Mouse (Mus musculus): ENCODE results near the gene Pid1.
"Not testable (repeated sequence)": the region's sequence is repeated elsewhere in the genome, so short reads cannot be mapped to it uniquely, and the experiment has no call there.

Gene Pid1

DNA sequence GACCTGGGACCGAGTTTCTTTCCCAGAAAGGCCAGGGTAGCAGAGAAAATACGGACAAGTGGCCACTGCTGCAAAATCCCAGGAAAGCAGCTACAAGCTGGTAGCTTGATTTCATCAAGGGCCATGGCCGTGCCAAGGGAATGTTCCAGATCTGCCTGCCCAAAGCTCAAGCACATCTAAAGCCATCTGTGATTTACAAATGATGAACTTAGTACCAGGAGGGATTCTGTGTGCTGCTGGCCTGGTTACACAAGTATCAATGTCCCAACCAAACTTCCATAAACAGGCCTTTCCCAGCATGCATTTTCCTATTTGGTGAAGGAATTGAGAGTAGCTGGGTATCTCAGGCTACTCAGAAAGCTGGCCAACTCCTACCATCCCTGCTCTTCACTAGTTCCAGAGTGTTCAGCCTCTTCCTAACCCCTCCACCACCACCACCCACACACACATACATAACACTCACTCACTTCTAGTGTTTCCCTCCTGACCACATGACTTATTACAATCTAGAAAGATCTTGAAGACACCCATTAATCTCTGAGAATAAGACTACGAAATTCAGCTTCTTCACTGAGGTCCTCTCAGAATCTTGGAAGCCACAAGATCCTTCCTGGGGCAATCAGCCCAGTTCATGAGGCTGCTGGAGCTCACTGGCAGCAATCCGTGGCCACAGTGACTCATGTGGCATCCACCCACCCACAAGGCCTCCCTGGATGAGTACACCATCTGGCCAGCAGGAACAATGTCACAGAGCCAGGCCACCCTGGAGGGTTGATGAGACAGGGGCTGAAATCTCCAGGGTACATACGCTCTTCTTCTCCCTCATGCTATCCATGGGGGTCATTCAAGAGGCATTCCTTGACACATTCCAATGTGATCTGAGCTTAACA, 4.1 kb downstream of the Pid1 start:
- peak; percentile 37 for DNase-seq (ENCODE audit: low spot score)

DNA sequence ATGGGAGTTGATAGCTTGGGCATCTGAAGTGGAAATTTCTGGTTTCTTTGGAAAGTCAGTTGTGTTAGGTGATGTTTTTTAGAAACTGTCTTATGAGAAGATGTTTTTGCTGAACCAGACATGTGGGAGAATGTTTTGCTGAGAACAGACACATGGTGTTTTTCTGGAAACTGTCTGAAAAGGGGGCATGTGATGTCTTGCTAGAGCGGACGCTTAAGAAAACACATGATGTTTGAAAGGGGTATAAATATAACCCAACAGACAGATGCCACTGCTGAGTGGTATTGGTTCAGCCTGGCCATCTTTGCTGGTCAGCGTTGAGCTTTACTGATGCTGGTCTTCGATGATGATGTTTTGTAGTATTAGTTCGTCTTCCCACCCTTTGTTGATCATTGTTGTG, 6.8 kb downstream of the Pid1 start:
- no peak for DNase-seq (ENCODE audit: low spot score)

DNA sequence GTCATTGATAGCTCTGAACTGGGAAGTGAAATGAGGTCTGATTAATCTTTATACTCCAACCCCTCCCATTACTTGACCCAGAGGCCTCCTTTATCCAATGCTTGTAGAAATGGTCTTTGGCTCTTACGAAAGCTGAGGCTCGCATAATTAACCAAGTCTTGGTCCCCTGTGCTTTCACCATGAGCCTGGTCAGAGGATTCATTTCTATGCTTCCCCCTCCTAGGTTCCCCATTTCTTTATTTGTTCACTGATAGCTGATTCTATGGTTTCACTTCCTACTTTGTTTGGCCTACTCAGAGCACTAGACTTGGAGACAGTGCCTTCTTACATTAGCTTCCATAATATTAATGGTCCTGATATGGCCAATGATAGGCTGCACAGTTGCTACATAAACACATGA, 13.7 kb downstream of the Pid1 start:
- DNase-seq (ENCODE audit: low spot score) = no peak

DNA sequence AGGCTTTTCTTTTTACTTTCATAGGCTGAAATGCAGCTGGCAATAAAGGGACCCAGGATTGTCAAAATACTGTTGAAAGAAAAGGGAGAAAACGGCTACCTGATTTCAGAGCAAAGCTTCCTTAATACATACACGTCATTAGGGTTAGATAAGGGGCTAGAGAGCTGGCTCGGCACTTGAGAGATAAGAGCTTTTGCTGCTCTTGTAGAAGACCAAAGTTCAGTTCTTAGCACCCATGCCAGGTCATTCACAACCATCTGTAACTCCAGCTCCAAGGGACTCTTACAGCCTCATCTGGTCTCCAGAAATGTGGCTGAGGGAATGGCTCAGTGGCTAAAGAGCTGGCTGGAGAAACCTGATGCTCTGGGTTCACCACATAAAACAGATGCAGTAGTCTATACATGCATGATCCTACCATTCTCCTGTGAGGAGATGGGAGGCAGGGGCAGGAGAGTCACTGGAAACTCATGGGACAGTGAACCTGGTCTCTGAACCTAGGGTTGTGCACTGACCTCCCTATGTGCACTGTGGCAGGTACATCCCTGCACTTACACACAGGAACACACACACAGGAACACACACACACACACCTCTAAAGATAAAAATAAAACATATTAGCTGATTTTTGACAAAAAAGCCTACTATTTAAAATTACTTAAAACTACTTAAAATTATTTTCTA, 16.0 kb downstream of the Pid1 start:
- DNase-seq (ENCODE audit: low spot score) = no peak

DNA sequence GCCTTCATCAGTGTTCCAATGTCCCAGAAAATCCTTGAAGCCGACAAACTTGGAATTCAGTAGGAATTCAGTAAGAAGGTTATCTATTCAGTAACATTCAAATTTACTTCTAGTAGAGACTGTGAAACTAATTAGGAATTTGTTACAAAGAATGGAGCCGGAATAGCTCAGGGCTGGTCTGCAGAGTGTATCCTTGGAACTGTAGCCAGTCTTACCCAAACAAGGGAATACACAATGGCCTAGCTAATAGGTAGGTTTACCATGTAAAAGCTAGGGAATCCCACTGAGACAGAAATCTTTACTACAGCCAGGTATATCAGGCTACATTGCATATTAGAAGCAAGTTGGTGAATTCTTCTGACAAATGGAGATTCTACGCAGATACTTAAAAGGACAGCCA, 31.2 kb downstream of the Pid1 start:
- DNase-seq (ENCODE audit: low spot score) = not testable (repeated sequence)

DNA sequence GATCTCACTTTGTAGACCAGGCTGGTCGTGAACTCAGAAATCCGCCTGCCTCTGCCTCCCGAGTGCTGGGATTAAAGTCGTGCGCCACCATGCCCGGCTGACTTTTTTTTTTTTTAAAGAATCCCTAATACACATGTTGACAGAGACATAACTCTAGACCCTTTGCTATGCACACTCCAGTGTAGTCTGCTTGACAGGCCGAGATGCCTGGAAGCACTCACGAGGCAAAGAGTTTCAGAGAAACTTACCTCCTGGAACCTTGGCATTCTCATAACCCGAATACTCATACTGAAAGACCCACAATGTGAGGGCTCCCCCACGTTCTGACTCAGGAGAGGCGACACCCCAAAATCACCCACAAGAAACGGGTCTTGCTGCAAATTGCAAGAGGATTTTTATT, 32.1 kb downstream of the Pid1 start:
- not testable (repeated sequence) for DNase-seq (ENCODE audit: low spot score)

DNA sequence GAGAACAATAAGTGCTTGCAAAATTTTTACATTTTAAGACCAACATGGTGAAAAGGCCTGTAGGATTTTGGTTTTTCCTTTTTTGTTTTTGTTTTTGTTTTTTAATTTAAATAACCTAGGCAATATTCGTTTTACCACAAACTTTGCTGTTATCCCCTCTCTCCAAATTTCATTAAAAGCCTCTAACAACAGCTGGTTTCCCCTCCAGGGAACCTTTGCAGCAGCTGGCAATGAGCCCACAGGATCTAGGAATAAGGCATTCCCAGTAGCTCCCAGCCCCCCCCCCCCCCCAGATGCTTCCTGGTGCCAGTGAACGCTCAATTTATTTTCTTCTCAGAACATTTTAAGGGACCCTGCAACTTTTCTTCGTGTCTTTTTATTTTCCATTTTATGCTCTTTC, 38.7 kb downstream of the Pid1 start:
- DNase-seq (ENCODE audit: low spot score) = no peak

DNA sequence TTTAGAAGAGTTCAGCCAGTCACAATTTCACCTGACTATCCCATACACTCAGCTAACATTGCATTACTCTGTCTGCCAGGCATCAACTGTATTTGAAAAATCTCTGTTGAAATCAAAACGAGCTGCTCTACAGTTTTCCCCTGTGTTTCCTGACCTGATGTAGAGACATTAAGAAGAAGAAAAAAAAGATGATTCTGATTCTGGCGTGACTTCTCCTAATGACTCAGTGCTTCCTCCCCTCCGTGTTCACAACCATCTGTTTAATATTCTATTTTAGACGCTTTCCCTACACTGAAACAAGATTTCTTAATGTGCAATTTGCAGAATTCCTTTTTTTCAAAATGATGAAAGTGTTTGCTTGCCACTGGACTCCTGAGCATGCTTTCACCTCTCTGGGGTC, 42.7 kb downstream of the Pid1 start:
- no peak for DNase-seq (ENCODE audit: low spot score)

DNA sequence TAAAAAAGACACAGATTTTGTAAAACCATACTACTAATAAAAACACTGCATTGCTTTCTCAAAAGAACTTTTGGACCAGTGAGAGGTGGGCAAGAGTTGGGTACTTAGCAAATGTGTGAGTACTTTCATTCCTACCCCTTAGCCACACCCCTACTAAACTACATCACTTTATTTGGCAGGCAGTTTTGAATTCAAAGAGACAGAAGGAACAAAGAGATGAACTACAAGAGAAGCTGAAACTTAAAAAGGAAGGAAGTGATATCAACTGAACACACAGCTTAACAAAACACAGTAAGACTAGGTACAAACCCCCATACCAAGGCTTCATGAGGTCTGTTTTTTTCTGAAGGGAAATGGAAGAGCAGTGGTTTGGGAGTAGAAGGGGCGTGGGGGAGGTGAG, 45.4 kb downstream of the Pid1 start:
- DNase-seq (ENCODE audit: low spot score) = no peak

DNA sequence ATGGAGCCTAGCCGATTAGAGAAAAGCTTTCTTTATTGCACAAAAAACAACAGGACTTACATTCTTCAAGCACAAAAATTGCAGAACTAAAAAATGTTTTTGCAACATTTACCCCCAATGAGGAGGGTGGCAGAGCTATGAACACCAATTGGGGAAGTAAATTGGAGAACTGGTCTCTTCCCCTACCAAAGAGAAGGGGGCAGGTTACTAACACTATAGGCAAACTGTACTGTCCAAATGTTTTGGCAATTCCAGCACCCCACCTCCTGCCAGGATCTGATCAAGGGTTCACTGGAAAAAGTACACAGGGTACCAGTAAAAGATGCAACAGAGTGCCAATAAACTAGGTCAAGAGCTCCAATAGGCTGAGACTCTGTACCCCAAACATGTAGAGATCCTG, 46.2 kb downstream of the Pid1 start:
- DNase-seq (ENCODE audit: low spot score) = no peak

DNA sequence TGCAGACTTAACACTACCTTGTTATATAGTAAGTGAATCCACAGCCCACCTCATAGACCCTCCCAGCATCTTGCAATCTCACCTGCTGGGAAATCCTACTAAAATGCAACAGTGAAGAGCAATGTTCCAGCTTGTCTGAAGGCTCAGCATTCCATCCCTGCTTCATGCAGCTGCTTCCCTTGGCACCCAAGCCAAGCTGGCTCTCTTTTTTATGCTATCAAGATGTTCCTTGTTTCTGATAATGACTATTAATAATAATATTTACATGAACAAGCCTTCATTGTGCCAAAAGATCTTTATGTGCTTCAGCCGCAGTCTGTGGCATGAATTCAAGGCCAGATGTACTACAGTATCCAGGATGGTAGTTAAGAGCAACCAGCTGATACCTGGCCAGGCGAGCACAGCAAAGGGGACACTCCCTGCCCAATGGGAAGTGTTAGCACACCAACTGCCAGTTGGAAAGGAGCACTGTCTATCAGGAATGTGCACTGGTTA, 54.0 kb downstream of the Pid1 start:
- peak; percentile 61 for DNase-seq (ENCODE audit: low spot score)

DNA sequence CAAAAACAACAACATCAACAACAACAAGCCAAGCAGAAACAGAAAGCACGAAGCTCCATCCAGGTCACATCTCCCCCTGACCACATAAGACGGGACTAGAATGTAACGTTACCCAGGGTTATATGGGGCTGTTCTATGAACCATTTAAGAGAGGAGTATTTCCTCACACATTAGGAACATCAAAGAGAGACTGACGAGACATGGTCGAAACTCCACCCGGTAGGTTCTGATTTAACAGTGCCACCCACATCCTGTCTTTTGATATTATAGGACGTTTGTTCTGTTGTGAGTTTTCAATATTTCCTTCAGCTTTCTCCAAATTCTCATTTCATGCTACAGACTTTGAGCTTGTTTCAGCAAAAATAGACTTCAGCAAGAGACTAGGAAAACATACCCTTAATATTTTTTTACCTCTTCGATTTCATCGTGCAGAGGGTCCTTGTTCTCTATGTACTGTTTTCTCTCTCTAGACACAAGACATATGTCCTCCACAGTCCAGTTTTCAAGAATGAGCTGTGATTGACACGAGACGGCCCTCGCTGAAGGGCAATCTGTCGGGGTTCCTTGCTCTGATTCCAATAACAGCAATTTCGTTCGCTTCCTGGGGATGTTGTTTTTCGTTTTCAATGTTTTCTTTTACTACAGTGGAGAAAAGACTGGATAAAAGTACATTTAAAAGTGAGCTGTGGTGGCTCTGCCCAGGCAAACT, 58.1 kb downstream of the Pid1 start:
- no peak for DNase-seq (ENCODE audit: low spot score)

DNA sequence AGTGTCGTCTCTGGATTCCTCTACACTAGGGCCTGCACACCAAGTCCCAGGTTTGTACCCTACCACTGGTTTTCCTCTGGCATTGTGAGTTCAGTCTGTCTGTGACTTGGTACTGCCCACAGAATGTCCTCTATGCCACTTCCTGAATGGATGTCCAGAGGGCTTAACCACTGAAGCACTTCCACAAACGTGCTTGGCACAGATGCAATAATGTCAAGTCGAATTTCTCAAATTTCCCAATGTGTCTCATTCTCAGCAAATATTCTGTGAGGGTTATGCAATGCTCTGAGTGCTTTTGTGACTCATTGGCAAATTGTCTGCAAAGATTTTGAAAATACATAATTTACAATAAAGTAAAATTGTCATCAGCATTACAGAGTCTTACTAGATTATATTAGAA, 61.2 kb downstream of the Pid1 start:
- no peak for DNase-seq (ENCODE audit: low spot score)

DNA sequence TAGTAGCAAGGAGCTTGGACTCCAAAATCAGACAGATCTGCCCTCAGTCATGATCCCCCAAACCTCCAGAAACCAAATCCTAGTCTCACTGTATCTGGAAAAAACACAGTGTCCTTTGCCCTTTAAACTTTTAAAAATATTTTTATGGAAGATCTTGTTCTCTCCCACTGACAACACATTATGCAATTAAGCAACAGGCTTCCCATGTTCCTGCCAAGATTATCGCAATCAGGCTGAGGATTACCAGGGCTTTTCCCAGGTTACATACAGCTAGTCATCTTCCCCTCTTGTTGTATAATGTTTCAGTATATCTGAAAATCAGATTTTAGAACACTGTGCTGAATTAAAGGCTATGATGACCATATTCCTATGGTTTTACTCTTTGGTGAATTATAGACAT, 64.3 kb downstream of the Pid1 start:
- DNase-seq (ENCODE audit: low spot score) = no peak

DNA sequence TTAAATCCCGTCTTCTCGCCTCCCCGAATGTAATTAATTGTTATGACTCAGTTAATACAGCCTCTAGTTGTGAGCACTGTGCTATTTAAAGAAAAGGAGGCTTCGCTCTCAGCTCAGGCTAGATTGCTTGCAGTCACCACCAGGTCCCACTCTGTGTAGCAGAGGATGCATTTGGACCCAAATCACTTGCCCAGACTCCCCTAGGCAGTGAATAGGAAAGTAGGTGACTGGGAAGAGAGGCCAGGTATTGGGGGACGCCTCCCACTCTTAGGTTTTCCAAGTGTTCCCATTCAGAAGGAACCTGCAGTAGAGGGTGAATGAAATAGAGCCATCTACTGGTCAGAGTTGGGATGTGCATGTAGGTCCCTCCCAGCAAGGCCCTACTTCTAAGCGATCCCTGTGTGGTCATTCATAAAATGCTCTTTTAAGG, 77.3 kb downstream of the Pid1 start:
- DNase-seq (ENCODE audit: low spot score) = no peak

DNA sequence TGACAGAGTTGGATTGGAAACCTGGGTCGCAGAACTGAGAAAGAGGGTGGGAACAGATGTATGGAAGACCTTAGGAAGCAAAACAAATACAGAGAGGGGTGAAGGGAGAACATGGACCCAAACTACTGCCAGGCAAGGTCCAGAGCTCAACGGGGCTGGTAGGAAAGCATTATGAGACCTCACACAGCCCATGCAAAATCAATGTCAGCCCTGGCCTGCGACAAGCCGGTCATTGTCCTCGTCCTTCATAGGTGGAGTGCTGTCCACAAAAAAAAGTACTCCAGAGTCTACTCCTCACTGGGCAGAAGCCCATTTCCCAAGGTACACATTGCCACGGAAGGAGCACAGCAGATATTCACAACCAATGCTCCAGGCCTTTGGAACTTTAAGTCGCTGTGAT, 78.4 kb downstream of the Pid1 start:
- DNase-seq (ENCODE audit: low spot score) = no peak

DNA sequence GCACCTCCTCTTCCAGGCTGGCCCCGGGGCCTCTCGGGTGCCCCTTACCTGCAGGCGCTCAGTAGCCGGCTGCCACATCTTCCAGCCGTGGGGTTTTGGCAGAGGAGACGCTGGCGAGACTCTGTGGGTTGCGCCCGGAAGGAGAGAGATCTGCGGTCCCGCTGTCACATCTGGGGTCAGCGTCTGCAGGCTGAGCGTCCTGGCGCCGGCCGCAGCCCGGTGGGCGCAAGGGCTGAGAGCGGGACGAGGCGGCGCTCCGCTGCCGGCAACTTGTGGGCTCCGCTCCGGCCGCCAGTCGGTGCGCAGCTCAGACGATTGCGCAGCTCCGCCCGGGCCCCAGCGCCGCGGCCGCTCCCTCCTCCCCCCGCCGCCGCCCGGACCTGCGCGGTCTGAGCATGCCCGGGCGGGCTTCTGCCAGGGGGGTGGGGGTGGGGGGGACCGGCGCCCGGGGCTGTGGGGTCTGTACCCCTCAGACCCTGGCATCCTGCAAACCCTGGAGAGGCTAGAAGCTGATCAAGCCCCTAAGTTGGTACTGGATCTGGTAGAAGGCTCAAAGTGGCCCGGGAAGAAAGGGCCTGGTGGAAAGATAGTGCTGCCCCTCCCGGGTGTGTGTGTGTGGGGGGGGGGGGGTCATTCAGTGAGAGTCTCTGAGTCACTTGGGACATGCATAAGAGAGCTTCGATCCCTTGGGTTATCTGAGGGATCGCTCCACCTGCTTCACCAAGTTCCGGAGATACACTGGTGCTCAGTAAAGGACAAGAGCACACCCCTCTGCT, 79.5 kb downstream of the Pid1 start:
- DNase-seq (ENCODE audit: low spot score) = peak; percentile 49

DNA sequence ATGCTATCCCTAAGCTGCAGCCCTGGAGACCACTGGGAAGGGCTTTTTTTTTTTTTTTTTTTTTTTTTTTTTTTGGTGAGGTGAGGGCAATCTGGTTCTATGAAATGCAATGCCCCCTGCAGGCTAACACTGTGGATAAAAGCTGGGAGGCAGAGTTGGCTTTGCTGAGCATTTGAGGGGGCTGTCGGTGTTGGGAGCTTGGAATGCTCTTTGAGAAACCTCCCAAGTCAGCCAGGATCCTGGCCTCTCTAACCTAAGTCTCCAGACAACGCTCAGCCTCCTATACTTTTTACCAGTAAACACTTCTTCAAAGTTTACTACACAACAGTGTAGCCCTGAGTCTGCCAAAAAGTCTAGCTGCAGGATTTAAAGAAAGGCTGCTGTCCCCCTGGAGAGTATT, 80.9 kb downstream of the Pid1 start:
- no peak for DNase-seq (ENCODE audit: low spot score)

DNA sequence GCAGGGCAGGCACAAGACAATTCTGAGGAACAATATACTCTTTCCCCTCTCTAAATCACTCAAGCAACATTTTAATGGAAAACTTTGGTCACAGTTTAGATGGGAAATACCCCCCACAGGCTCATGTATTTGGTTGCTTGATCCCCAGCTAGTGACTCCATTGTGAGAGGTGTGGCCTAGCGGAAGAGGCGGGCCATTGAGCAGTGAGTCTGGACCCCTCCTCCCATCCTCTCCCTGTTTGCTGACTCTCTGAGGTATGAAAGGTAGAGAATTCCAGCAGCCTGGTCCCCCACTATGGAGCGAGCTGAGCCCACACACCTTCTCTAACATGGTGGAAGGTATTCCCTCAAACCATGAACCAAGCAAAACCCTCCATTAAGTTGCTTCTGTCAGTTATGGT, 83.8 kb downstream of the Pid1 start:
- no peak for DNase-seq (ENCODE audit: low spot score)

DNA sequence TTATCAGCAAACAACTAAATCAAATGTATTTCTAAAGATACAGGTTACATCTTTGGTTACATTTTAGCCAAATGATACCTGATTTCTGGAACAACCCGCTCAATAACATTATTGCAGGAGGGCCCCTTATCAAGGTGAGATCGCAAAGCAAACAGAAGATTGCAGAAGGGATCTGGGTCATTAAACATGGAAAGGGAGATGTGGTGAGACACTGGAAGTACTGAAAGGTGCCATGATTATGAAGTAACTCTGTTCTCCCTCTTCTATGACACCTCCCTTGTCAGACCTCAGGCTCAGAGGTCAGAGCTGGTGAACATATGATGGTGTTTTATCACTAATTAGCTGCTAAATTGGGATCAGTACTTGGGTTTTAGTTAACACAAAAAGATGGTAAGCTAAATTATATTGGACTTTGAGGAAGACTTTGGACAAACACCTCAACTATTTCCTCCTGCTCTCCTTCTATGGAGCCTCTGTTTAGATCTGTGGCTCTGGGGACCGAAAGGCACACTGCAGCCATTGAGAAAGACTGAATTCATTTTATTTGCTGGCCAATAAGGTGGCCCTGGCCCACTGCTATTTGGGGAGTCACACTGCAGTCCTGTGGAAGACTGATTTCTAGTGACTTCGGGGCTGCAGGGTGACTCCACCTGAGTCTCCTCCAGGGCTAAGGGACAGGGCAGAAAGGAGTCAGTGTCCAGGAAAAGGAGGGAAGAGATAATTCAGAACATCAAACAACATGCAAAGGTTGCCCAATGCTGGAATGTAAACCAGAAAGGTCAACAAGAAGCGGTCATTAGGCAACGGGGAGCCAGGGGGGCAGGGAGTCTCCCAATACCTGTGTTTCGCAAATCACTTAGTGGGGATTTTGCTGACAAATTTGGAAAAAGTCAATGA, 85.4 kb downstream of the Pid1 start:
- DNase-seq (ENCODE audit: low spot score) = no peak

DNA sequence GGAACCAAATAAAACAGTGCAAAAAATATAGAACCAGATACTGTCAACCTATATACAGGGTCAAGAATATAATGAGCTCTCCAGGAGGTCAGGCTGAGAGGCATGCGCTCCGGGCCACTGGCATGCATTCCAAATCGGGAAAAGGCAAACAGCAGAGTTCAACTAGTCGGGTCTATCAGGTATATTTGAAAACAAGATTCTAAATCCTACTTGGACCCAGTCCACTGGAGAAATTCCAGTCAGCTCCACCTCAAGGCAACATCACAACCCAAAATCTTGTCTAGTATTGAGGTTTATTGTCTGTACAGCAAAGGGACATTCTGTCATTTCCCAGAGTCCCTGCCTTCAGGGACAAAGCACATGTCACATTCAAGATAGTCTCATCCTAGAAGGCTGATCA, 91.0 kb downstream of the Pid1 start:
- no peak for DNase-seq (ENCODE audit: low spot score)
